In the genomic region with DNA sequence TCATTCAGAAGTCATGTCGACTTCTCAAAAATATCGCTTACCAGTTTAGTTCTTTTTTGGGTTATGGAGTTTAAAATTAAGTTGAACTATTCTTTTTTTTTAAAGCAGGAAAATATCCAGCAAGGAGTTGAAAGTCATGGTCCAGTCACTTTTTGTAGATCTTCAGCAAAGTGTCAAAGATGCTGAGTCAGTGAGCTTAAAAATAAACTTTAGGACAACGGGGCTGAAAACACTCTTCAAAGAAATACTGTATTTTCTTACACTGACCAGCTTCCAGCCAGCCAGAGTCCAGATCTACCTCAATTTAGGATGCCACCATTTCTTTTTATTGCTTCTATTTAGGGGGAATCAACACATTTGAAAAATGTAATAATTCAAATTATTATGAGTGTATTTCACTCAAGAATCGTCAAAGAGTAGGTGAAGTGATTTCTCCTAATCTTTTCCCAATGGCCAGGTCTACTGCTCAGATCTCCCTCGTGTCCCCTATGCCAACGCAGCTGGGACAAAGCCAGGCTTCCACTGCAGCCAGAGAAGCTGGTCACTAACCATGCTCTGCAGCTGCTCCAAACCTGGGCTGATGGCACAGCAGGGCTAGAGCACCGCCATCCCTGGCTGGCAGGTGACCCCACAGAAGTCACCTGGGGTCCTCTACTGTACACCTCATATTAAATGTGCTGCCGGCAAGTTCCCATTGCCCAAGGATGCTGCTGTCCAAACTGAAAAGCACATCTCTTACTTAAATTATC, we compare ENCODE assay signal across 29 mouse cellular contexts. TPM values are rescaled to one million over a fixed set of nuclear protein-coding genes. Genes with fewer than 3 reads are reported as not detected.
A peak's percentile ranks its signal among the peaks of the same experiment; 100 is the strongest.
DNase-seq lines count a peak whose midpoint lies in the region; ATAC-seq and TF ChIP-seq lines count a peak whose summit lies in the region.
"Had no signal": no experiment of that assay in that cellular context is flagged by ENCODE, and none has a peak within 500 bp of the region (broad histone marks: within the 10 kb centered on the region; RNA-seq: fewer than 3 reads in every experiment).

No protein-coding gene starts in this region.

- no peak for TF ChIP-seq POLR2A in kidney, adult 2 months (IDR thresholded peaks at IDR 0.05; ENCODE audit: low read depth, low read length)

- no peak for ATAC-seq in megakaryocyte, adult 5-6 weeks (ENCODE audit: poor library complexity, severe bottlenecking)
- ATAC-seq: forebrain, embryonic 15.5 days; intestine, postnatal 0 days had no signal

- DNase-seq in adrenal gland, postnatal 10 days: peak; percentile 66
- DNase-seq in adrenal gland, postnatal 4 days (ENCODE audit: low spot score in 2 of 2): no peak
- peak; percentile 11 to 41 for DNase-seq in adrenal gland, postnatal 36 days
- no peak for DNase-seq in adrenal gland, adult 8-10 months
- peak; percentile 73 for DNase-seq in kidney, adult 2 months
- DNase-seq in kidney, postnatal 4 days: no peak
- DNase-seq: cerebellum, adult 11 months; cerebellum, adult 2 months; cerebellum, adult 9-11 months; cerebellum, postnatal 36 days; embryo, embryonic 11 days; gastrocnemius, postnatal 25 days; heart, adult 2 months had no signal

- no peaks in the 10 kb centered on the region; the same call in 1 of the 2 replicates for H3K9me3 ChIP-seq in megakaryocyte, embryonic 14.5 days
- H3K9me3 ChIP-seq: embryonic facial prominence, embryonic 10.5 days; embryonic facial prominence, embryonic 13.5 days; forebrain, embryonic 12.5 days; forebrain, embryonic 15.5 days; heart, embryonic 10.5 days; heart, embryonic 13.5 days; hindbrain, embryonic 12.5 days; hindbrain, embryonic 15.5 days had no signal

- peaks cover 23% of the 10 kb centered on the region; the same call in 1 of the 2 replicates for H3K4me1 ChIP-seq in kidney, adult 2 months (ENCODE audit: control insufficient read depth, insufficient read depth, low read length)
- H3K4me1 ChIP-seq in megakaryocyte, embryonic 14.5 days: peaks cover 23% of the 10 kb centered on the region
- H3K4me1 ChIP-seq: embryonic facial prominence, embryonic 10.5 days; embryonic facial prominence, embryonic 13.5 days; forebrain, embryonic 12.5 days; forebrain, embryonic 15.5 days; heart, embryonic 10.5 days; hindbrain, embryonic 12.5 days; hindbrain, embryonic 15.5 days had no signal

- WGBS in kidney, adult 2 months: 68% methylated on average over 8 of the region's 8 CpGs

- no peak overlapping the region for H3K4me3 ChIP-seq in kidney, adult 2 months (ENCODE audit: insufficient read depth, low read depth, low read length)
- H3K4me3 ChIP-seq in megakaryocyte, embryonic 14.5 days (replicated peaks): peak overlapping the region; percentile 35
- H3K4me3 ChIP-seq: embryonic facial prominence, embryonic 10.5 days; embryonic facial prominence, embryonic 13.5 days; erythroblast, embryonic 14.5 days; forebrain, embryonic 12.5 days; forebrain, embryonic 15.5 days; heart, adult 2 months; heart, embryonic 10.5 days; heart, embryonic 13.5 days; hindbrain, embryonic 12.5 days; hindbrain, embryonic 15.5 days had no signal

- no peaks in the 10 kb centered on the region for H3K27me3 ChIP-seq in kidney, adult 2 months (replicated peaks; ENCODE audit: control insufficient read depth, insufficient read depth, low read length)
- no peaks in the 10 kb centered on the region for H3K27me3 ChIP-seq in megakaryocyte, embryonic 14.5 days (replicated peaks)
- H3K27me3 ChIP-seq: embryonic facial prominence, embryonic 13.5 days; forebrain, embryonic 12.5 days; forebrain, embryonic 15.5 days; heart, embryonic 13.5 days; hindbrain, embryonic 12.5 days; hindbrain, embryonic 15.5 days had no signal

- H3K36me3 ChIP-seq in kidney, adult 2 months (ENCODE audit: control insufficient read depth, insufficient read depth, low read length): peaks cover 2% of the 10 kb centered on the region; the same call in 1 of the 2 replicates
- no peaks in the 10 kb centered on the region for H3K36me3 ChIP-seq in megakaryocyte, embryonic 14.5 days (replicated peaks; ENCODE audit: low read length)
- H3K36me3 ChIP-seq: embryonic facial prominence, embryonic 10.5 days; embryonic facial prominence, embryonic 13.5 days; forebrain, embryonic 12.5 days; forebrain, embryonic 15.5 days; heart, embryonic 10.5 days; heart, embryonic 13.5 days; hindbrain, embryonic 12.5 days; hindbrain, embryonic 15.5 days had no signal

- TF ChIP-seq CTCF in kidney, adult 2 months (conservative IDR thresholded peaks at IDR 0.05; ENCODE audit: insufficient read depth, insufficient read length, low read depth, low read length): no peak

- H3K27ac ChIP-seq in kidney, adult 2 months (ENCODE audit: insufficient read depth, low read depth, low read length): peak overlapping the region; percentile 79
- H3K27ac ChIP-seq: embryonic facial prominence, embryonic 10.5 days; embryonic facial prominence, embryonic 13.5 days; forebrain, embryonic 12.5 days; forebrain, embryonic 15.5 days; heart, adult 2 months; heart, embryonic 10.5 days; heart, embryonic 13.5 days; hindbrain, embryonic 12.5 days; hindbrain, embryonic 15.5 days had no signal

RNA-seq across cellular contexts. Expression of gene Acot12, which starts 19.2 kb away (rescaled TPM):
- 10 to 100 TPM in 1 of 2 experiments, 1 to 10 TPM in 1; 8.4 to 19.2 TPM for total RNA-seq in adrenal gland, postnatal 10 days (2021)
- total RNA-seq in adrenal gland, postnatal 4 days (2021): 1 to 10 TPM in 1 of 2 experiments, under 1 TPM in 1; 0.39 to 4.9 TPM
- total RNA-seq in adrenal gland, postnatal 36 days (2021): 1 to 10 TPM in 1 of 2 experiments, under 1 TPM in 1; 0.56 to 2.5 TPM
- total RNA-seq in adrenal gland, adult 8-10 months (2022): 10 to 100 TPM in 1 of 4 experiments, 1 to 10 TPM in 1, under 1 TPM in 2; 0.41 to 11.4 (median 2.7) TPM
- 47.7 and 54.3 TPM in 2 replicates for polyA plus RNA-seq in kidney, adult 2 months (2012; rRNA removed)
- not detected in 2 replicates for polyA plus RNA-seq in megakaryocyte, embryonic 14.5 days (2012; ENCODE audit: insufficient read depth, low replicate concordance)
- not detected in 2 replicates for total RNA-seq in megakaryocyte, adult 5-6 weeks (2015)
- total RNA-seq in megakaryocyte, adult 5-6 weeks (2017): not detected in 2 replicates
- total RNA-seq: gastrocnemius, postnatal 25 days; heart, adult 2 months; heart, postnatal 25 days; hematopoietic stem cell, adult 5-6 weeks; MEL had no signal
- polyA plus RNA-seq: embryonic facial prominence, embryonic 10.5 days; erythroblast, embryonic 14.5 days; forebrain, embryonic 12.5 days; forebrain, embryonic 15.5 days; heart, embryonic 10.5 days; heart, embryonic 13.5 days; heart, embryonic 16.5 days; hindbrain, embryonic 12.5 days; hindbrain, embryonic 15.5 days had no signal

RNA-seq across cellular contexts. Expression of gene Zcchc9, which starts 47.0 kb away (rescaled TPM):
- 10 to 100 TPM; 25.5 to 35.4 TPM for total RNA-seq in adrenal gland, postnatal 10 days (2021)
- total RNA-seq in adrenal gland, postnatal 4 days (2021): 10 to 100 TPM; 31.1 to 33.0 TPM
- total RNA-seq in adrenal gland, postnatal 36 days (2021): 10 to 100 TPM; 41.1 to 64.2 TPM
- 10 to 100 TPM; 40.2 to 55.2 (median 52.1) TPM for total RNA-seq in adrenal gland, adult 8-10 months (2022)
- polyA plus RNA-seq in kidney, adult 2 months (2012; rRNA removed): 9.5 and 14.1 TPM in 2 replicates
- 1.4 TPM in 1 of 2 replicates, not detected in the other for polyA plus RNA-seq in megakaryocyte, embryonic 14.5 days (2012; ENCODE audit: insufficient read depth, low replicate concordance)
- total RNA-seq in megakaryocyte, adult 5-6 weeks (2015): 39.6 and 45.3 TPM in 2 replicates
- 43.5 and 51.3 TPM in 2 replicates for total RNA-seq in megakaryocyte, adult 5-6 weeks (2017)

Comparison
In these comparisons a context has a peak if more than half of its experiments do, and no peak if none do; other contexts are left out.
1. DNase-seq: peak in adrenal gland, postnatal 10 days (single experiment), adrenal gland, postnatal 36 days (2 of 2) and kidney, adult 2 months (single experiment); none in adrenal gland, postnatal 4 days (0 of 2), adrenal gland, adult 8-10 months (single experiment) and kidney, postnatal 4 days (0 of 2).